In genomic region chr4:107811006-107811405, GRCm38 (mm10) we compare ENCODE assay signal across 18 mouse cellular contexts. TPM values are rescaled to one million over a fixed set of nuclear protein-coding genes. Genes with fewer than 3 reads are reported as not detected.
A peak's percentile ranks its signal among the peaks of the same experiment; 100 is the strongest.
DNase-seq lines count a peak whose midpoint lies in the region; ATAC-seq and TF ChIP-seq lines count a peak whose summit lies in the region.
"Had no signal": no experiment of that assay in that cellular context is flagged by ENCODE, and none has a peak within 500 bp of the region (broad histone marks: within the 10 kb centered on the region; RNA-seq: fewer than 3 reads in every experiment).

No protein-coding gene starts in this region.

- H3K4me1 ChIP-seq in heart, embryonic 12.5 days (replicated peaks) = peaks cover 13% of the 10 kb centered on the region; the same call in 1 of the 2 replicates
- peaks cover 46% of the 10 kb centered on the region for H3K4me1 ChIP-seq in liver, embryonic 13.5 days (replicated peaks)
- H3K4me1 ChIP-seq in liver, postnatal 0 days (ENCODE audit: insufficient read depth) = peaks cover 8% of the 10 kb centered on the region
- H3K4me1 ChIP-seq: embryonic facial prominence, embryonic 13.5 days had no signal

- no peak overlapping the region for H3K4me2 ChIP-seq in heart, embryonic 12.5 days
- no peak overlapping the region for H3K4me2 ChIP-seq in liver, embryonic 13.5 days
- H3K4me2 ChIP-seq in liver, postnatal 0 days (ENCODE audit: low read depth, low read length) = no peak overlapping the region
- H3K4me2 ChIP-seq: embryonic facial prominence, embryonic 13.5 days; forebrain, embryonic 12.5 days; hindbrain, embryonic 15.5 days had no signal

- no peak for TF ChIP-seq CTCF in liver, postnatal 0 days (IDR thresholded peaks at IDR 0.05; ENCODE audit: low read depth)

- peak; percentile 45 to 48 for DNase-seq in adrenal gland, adult (ENCODE audit: inconsistent age in 2 of 2, low spot score in 1 of 2)
- DNase-seq in adrenal gland, adult 18-20 months (ENCODE audit: low spot score in 2 of 2) = no peak
- DNase-seq in heart, adult 11 months = no peak
- DNase-seq in liver, embryonic 13.5 days = peak; percentile 13
- DNase-seq in liver, postnatal 0 days = no peak
- DNase-seq in testis, postnatal 14 days (ENCODE audit: low spot score) = peak; percentile 59
- no peak for DNase-seq in testis, postnatal 10 days (ENCODE audit: low spot score)
- DNase-seq: adrenal gland, adult 8-10 months; cerebellum, adult 18-20 months; gastrocnemius, postnatal 10 days; heart, postnatal 10 days; heart, postnatal 4 days had no signal

- H3K27me3 ChIP-seq in heart, embryonic 12.5 days (replicated peaks) = peaks cover 38% of the 10 kb centered on the region
- H3K27me3 ChIP-seq in liver, embryonic 13.5 days = no peaks in the 10 kb centered on the region
- H3K27me3 ChIP-seq in liver, postnatal 0 days (ENCODE audit: insufficient read depth, low read length) = no peaks in the 10 kb centered on the region
- H3K27me3 ChIP-seq: embryonic facial prominence, embryonic 13.5 days; forebrain, embryonic 12.5 days; hindbrain, embryonic 15.5 days had no signal

- H3K9ac ChIP-seq in heart, embryonic 12.5 days = no peak overlapping the region
- H3K9ac ChIP-seq in liver, embryonic 13.5 days = no peak overlapping the region
- H3K9ac ChIP-seq in liver, postnatal 0 days (replicated peaks) = no peak overlapping the region
- H3K9ac ChIP-seq: embryonic facial prominence, embryonic 13.5 days; hindbrain, embryonic 15.5 days had no signal

- H3K9me3 ChIP-seq in heart, embryonic 12.5 days (replicated peaks) = no peaks in the 10 kb centered on the region
- no peaks in the 10 kb centered on the region for H3K9me3 ChIP-seq in liver, embryonic 13.5 days (replicated peaks)
- H3K9me3 ChIP-seq in liver, postnatal 0 days (ENCODE audit: low read length) = no peaks in the 10 kb centered on the region
- H3K9me3 ChIP-seq: embryonic facial prominence, embryonic 13.5 days; forebrain, embryonic 12.5 days; hindbrain, embryonic 15.5 days had no signal

- no peaks in the 10 kb centered on the region for H3K36me3 ChIP-seq in heart, embryonic 12.5 days
- 0 out of 2 replicates have a peak, but pooled peaks cover 9% of the 10 kb centered on the region for H3K36me3 ChIP-seq in liver, embryonic 13.5 days
- no peaks in the 10 kb centered on the region for H3K36me3 ChIP-seq in liver, postnatal 0 days (replicated peaks; ENCODE audit: insufficient read depth, low read length)
- H3K36me3 ChIP-seq: embryonic facial prominence, embryonic 13.5 days; hindbrain, embryonic 15.5 days had no signal

- H3K27ac ChIP-seq in heart, embryonic 12.5 days (ENCODE audit: poor library complexity, severe bottlenecking) = no peak overlapping the region
- no peak overlapping the region for H3K27ac ChIP-seq in liver, embryonic 13.5 days
- H3K27ac ChIP-seq in liver, postnatal 0 days (ENCODE audit: low read depth) = no peak overlapping the region
- H3K27ac ChIP-seq: embryonic facial prominence, embryonic 13.5 days; hindbrain, embryonic 15.5 days had no signal

- TF ChIP-seq EP300 in liver, postnatal 0 days (IDR thresholded peaks at IDR 0.05; ENCODE audit: low read depth) = no peak

- 66% methylated on average over 3 of the region's 3 CpGs for WGBS in heart, embryonic 12.5 days
- 39% methylated on average over 3 of the region's 3 CpGs for WGBS in liver, embryonic 13.5 days (ENCODE audit: insufficient replicate concordance)
- WGBS in liver, postnatal 0 days (ENCODE audit: insufficient replicate concordance) = 55% methylated on average over 3 of the region's 3 CpGs

- no peak overlapping the region for H3K4me3 ChIP-seq in heart, embryonic 12.5 days
- no peak overlapping the region for H3K4me3 ChIP-seq in liver, embryonic 13.5 days (replicated peaks)
- H3K4me3 ChIP-seq in liver, postnatal 0 days (ENCODE audit: low read depth, low read length) = no peak overlapping the region
- H3K4me3 ChIP-seq: embryonic facial prominence, embryonic 13.5 days; forebrain, embryonic 12.5 days; hindbrain, embryonic 15.5 days had no signal

- ATAC-seq in heart, embryonic 12.5 days (ENCODE audit: insufficient number of reproducible peaks, low FRiP score) = 0 out of 2 replicates have a peak, but pooled peaks have one; percentile 74
- ATAC-seq in liver, embryonic 13.5 days (ENCODE audit: low read depth) = no peak
- ATAC-seq in liver, postnatal 0 days = no peak
- ATAC-seq: forebrain, embryonic 16.5 days; inflammation-experienced regulatory T-cells, adult 6 months had no signal

RNA-seq across cellular contexts. Expression of gene Lrp8, which starts 8.9 kb away (rescaled TPM):
- 10 to 100 TPM in 1 of 2 experiments, 1 to 10 TPM in 1; 6.9 to 13.1 TPM for total RNA-seq in adrenal gland, adult 18-20 months (2021)
- 1.9 and 2.4 TPM in 2 replicates for polyA plus RNA-seq in heart, embryonic 12.5 days (2016; fragmentation: Nextera tagmentation; extraction: Ambion mirVana)
- polyA plus RNA-seq in liver, embryonic 13.5 days (2015; fragmentation: Nextera tagmentation; extraction: Ambion mirVana) = 3.5 TPM in 2 replicates
- polyA plus RNA-seq in liver, postnatal 0 days (2015; fragmentation: Nextera tagmentation; extraction: Ambion mirVana) = 0.61 and 0.63 TPM in 2 replicates

Comparison
In these comparisons a context has a peak if more than half of its experiments do, and no peak if none do; other contexts are left out.
1. DNase-seq: peak in adrenal gland, adult (2 of 2), liver, embryonic 13.5 days (single experiment) and testis, postnatal 14 days (single experiment); none in adrenal gland, adult 18-20 months (0 of 2), heart, adult 11 months (single experiment), liver, postnatal 0 days (single experiment) and testis, postnatal 10 days (single experiment).